Mouse (Mus musculus) thymus, adult 2 months (tissue): ENCODE results near the gene Bckdk. TPM values are rescaled to one million over a fixed set of nuclear protein-coding genes. Genes with fewer than 3 reads are reported as not detected.

Experiments used
- DNase-seq: peaks from one replicate; pipeline ENCODE4 v3.0.0; 2021
- H3K27ac ChIP-seq: fragments of 200-500 bp; 2 replicates; pipeline ENCODE4 v1.5.1; 2012; ENCODE audit warnings: low read length, control low read depth; ENCODE audit not compliant: control insufficient read depth, insufficient read depth
- H3K27me3 ChIP-seq: fragments of 200-500 bp; 2 replicates; pipeline ENCODE4 v1.6.1; 2012; ENCODE audit warnings: mild to moderate bottlenecking, low read length, moderate library complexity, mixed read lengths; ENCODE audit not compliant: control insufficient read depth, insufficient read depth
- H3K36me3 ChIP-seq: fragments of 200-500 bp; 2 replicates; pipeline ENCODE4 v1.6.1; 2012; ENCODE audit warnings: mild to moderate bottlenecking, low read length, moderate library complexity; ENCODE audit not compliant: control insufficient read depth, insufficient read depth
- H3K4me1 ChIP-seq: fragments of 200-500 bp; replicated peaks from 2 replicates; pipeline ENCODE4 v1.6.1; 2012; ENCODE audit warnings: low read length; ENCODE audit not compliant: control insufficient read depth, insufficient read depth
- H3K4me3 ChIP-seq: fragments of 200-500 bp; 2 replicates; pipeline ENCODE4 v1.5.1; 2012; ENCODE audit warnings: mild to moderate bottlenecking, low read length, control low read depth, moderate library complexity; ENCODE audit not compliant: control insufficient read depth, insufficient read depth
- CTCF ChIP-seq: fragments of 200-500 bp; IDR thresholded peaks from 2 replicates; pipeline ENCODE4 v1.5.1; 2012; ENCODE audit warnings: mild to moderate bottlenecking, control low read depth, low read length, moderate library complexity, borderline replicate concordance; ENCODE audit not compliant: control insufficient read depth, poor library complexity, insufficient read depth; ENCODE audit errors: extremely low read depth
- POLR2A ChIP-seq: fragments of 200-500 bp; IDR thresholded peaks from 2 replicates; pipeline ENCODE4 v1.6.1; 2012; ENCODE audit warnings: mild to moderate bottlenecking, low read length, control low read depth, moderate library complexity; ENCODE audit not compliant: control insufficient read depth, poor library complexity, insufficient read depth; ENCODE audit errors: extremely low read depth
- WGBS: fragments of 180-500 bp; shearing (Covaris S2); methylation state at CpG from one replicate; pipeline ENCODE4 v1.1.7; 2018; 5-methylcytosine and 5-hydroxymethylcytosine counted together
- polyA plus RNA-seq: library from polyadenylated mRNA; depleted of rRNA; stranded (reverse); fragments of >200 nt; gene quantifications from 2 replicates; pipeline ENCODE4 v1.2.3, GENCODE M21; 2012

The Bckdk gene
- polyA plus RNA-seq, 1 experiment: 94.9 TPM

- DNase-seq: no peak
- TF ChIP-seq POLR2A (no peak), CTCF (no peak)
- Histone ChIP-seq H3K4me3 (peak overlapping the region; percentile 89), H3K4me1 (peaks cover 6% of the 10 kb centered on the region), H3K27ac (peak overlapping the region; percentile 15; the same call in 1 of the 2 replicates), H3K27me3 (no peaks in the 10 kb centered on the region), H3K36me3 (peaks cover 13% of the 10 kb centered on the region)
- WGBS: 4% methylated on average over 20 of the region's 20 CpGs
Observed at GRCm38 (mm10) chr7:127874812-127875626, 28.9 kb upstream of the Bckdk start.

- Histone ChIP-seq H3K36me3 (peaks cover 18% of the 10 kb centered on the region), H3K4me3 (peak overlapping the region; percentile 89), H3K4me1 (peaks cover 6% of the 10 kb centered on the region), H3K27me3 (no peaks in the 10 kb centered on the region), H3K27ac (peak overlapping the region; percentile 82)
- TF ChIP-seq POLR2A: no peak
- 0 out of 2 replicates have a peak, but pooled peaks have one; percentile 18 for TF ChIP-seq CTCF
- 0% methylated on average over 43 of the region's 43 CpGs for WGBS
- DNase-seq: peak; percentile 92
Observed at GRCm38 (mm10) chr7:127875627-127876001, 28.3 kb upstream of the Bckdk start.

GRCm38 (mm10) chr7:127876041-127876466 lies 27.8 kb upstream of the Bckdk start, which contains the start of gene Zfp646:
TSS of gene Zfp646 (plus strand) at chr7:127876221.
- DNase-seq: peak; percentile 71
- Histone ChIP-seq H3K36me3 (peaks cover 22% of the 10 kb centered on the region), H3K27ac (peak within 1 kb of the TSS; percentile 82), H3K27me3 (no peaks in the 10 kb centered on the region), H3K4me1 (peaks cover 6% of the 10 kb centered on the region), H3K4me3 (peak within 1 kb of the TSS; percentile 89)
- TF ChIP-seq POLR2A: peak; percentile 55; the same call in 1 of the 2 replicates
- TF ChIP-seq CTCF: 0 out of 2 replicates have a peak, but pooled peaks have one; percentile 6
- WGBS: under 1% methylated on average over 41 of the region's 41 CpGs

GRCm38 (mm10) chr7:127876467-127877348 lies 27.2 kb upstream of the Bckdk start, which contains the start of gene Zfp668:
TSS of gene Zfp668 (minus strand) at chr7:127876828.
- Histone ChIP-seq H3K36me3 (peaks cover 29% of the 10 kb centered on the region), H3K4me1 (peaks cover 6% of the 10 kb centered on the region), H3K4me3 (peak within 1 kb of the TSS; percentile 89), H3K27me3 (no peaks in the 10 kb centered on the region), H3K27ac (peak within 1 kb of the TSS; percentile 82)
- TF ChIP-seq POLR2A (peak; percentile 49; the same call in 1 of the 2 replicates), CTCF (peak; percentile 20; the same call in 1 of the 2 replicates)
- peak; percentile 83 for DNase-seq
- WGBS: under 1% methylated on average over 60 of the region's 60 CpGs

- 99% methylated on average over 9 of the region's 9 CpGs for WGBS
- DNase-seq: no peak
- Histone ChIP-seq H3K36me3 (peaks cover 49% of the 10 kb centered on the region), H3K27me3 (no peaks in the 10 kb centered on the region), H3K4me3 (no peak overlapping the region), H3K4me1 (peaks cover 14% of the 10 kb centered on the region), H3K27ac (no peak overlapping the region)
- TF ChIP-seq POLR2A (no peak), CTCF (no peak)
Observed at GRCm38 (mm10) chr7:127879301-127879700, 24.6 kb upstream of the Bckdk start.

- WGBS: 96% methylated on average over 12 of the region's 12 CpGs
- peaks cover 14% of the 10 kb centered on the region for H3K4me1 ChIP-seq
- H3K27ac ChIP-seq: no peak overlapping the region
- peaks cover 58% of the 10 kb centered on the region for H3K36me3 ChIP-seq
- no peak for TF ChIP-seq POLR2A
- TF ChIP-seq CTCF: no peak
- no peak for DNase-seq
- H3K27me3 ChIP-seq: no peaks in the 10 kb centered on the region
- no peak overlapping the region for H3K4me3 ChIP-seq
Observed at GRCm38 (mm10) chr7:127880431-127880830, 23.5 kb upstream of the Bckdk start.
